Mouse (Mus musculus) bone marrow, adult 2 months (tissue): Measurements from ENCODE around the gene Insc. TPM values are rescaled to one million over a fixed set of nuclear protein-coding genes. Genes with fewer than 3 reads are reported as not detected.
A peak's percentile ranks its signal among the peaks of the same experiment; 100 is the strongest.
"Not testable (repeated sequence)": the region's sequence is repeated elsewhere in the genome, so short reads cannot be mapped to it uniquely, and the experiment has no call there.

Source experiments
- H3K27ac ChIP-seq: fragments of 200-500 bp; 2 replicates; pipeline ENCODE4 v1.5.1; 2012; ENCODE audit warnings: low read depth, mild to moderate bottlenecking, control low read depth, inconsistent platforms, low read length; ENCODE audit not compliant: control insufficient read depth, poor library complexity, insufficient read depth
- H3K4me1 ChIP-seq: fragments of 200-500 bp; 2 replicates; pipeline ENCODE4 v1.6.1; 2011; ENCODE audit warnings: low read length; ENCODE audit not compliant: control insufficient read depth, insufficient read depth
- H3K4me3 ChIP-seq: fragments of 200-500 bp; replicated peaks from 2 replicates; pipeline ENCODE3; 2011; ENCODE audit warnings: mild to moderate bottlenecking, low read depth, low read length, control low read depth; ENCODE audit not compliant: control insufficient read depth
- CTCF ChIP-seq: fragments of 200-500 bp; IDR thresholded peaks from 2 replicates; pipeline ENCODE4 v1.5.1; 2011; ENCODE audit warnings: low read length, control low read depth; ENCODE audit not compliant: control insufficient read depth, insufficient read depth
- POLR2A ChIP-seq: fragments of 200-500 bp; IDR thresholded peaks from 2 replicates; pipeline ENCODE4 v1.6.1; 2011; ENCODE audit warnings: low read depth, mild to moderate bottlenecking, control low read depth, low read length, borderline replicate concordance; ENCODE audit not compliant: control insufficient read depth
- WGBS: fragments of 180-500 bp; shearing (Covaris S2); methylation state at CpG from one replicate; pipeline ENCODE4 v1.1.7; 2018; 5-methylcytosine and 5-hydroxymethylcytosine counted together
- polyA plus RNA-seq: library from polyadenylated mRNA; stranded (reverse); fragments of >200 nt; gene quantifications from 2 replicates; pipeline ENCODE4 v1.2.4, GENCODE M21; 2011; ENCODE audit warnings: low replicate concordance; ENCODE audit not compliant: missing spikeins, insufficient read depth, insufficient read length

Gene Insc
- polyA plus RNA-seq, 1 experiment: not detected

DNA sequence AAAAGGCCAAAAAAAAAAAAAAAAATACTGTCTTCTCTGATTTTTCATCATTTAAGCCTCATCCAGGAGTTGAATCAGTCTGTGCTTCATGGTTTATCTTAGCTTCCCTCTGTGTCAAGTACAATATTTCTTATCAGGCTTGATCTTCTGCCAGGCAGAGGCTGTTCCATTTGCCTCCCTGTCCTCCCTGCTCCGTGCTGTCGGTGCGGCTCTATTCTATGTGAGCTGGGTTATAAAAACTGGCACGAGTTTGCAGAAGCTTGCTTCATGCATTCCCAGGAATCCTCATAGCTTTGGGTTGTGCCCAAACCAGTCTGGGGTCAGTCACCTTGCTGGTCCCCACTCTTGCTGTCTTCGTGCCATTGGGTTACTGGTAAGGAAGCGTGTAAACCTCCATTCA, 12.3 kb upstream of the Insc start:
- TF ChIP-seq CTCF (no peak), POLR2A (no peak)
- Histone ChIP-seq H3K4me3 (no peak overlapping the region), H3K4me1 (no peaks in the 10 kb centered on the region), H3K27ac (no peak overlapping the region)
- 68% methylated on average over 6 of the region's 6 CpGs for WGBS

DNA sequence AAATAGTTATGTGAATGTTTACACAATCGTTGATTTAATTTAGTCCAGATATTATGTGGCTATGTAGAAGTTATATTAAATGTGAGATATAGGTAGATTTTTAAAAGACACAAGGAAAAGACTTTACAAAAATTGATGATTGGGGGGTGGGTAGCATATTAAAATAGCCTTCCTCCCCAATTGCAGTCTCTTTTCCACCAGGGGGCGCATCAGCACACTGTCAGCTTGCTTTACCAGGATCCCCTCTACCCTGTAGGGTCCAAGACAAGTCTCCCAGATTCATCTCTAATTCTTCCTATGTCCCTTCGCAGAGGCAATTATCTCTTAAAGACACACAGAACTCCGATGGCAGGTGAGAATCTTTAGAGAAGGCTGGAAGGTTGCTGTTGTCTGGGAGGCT, 11.8 kb upstream of the Insc start:
- peak; percentile 32; the same call in 1 of the 2 replicates for TF ChIP-seq CTCF
- WGBS: 46% methylated on average over 4 of the region's 4 CpGs
- H3K27ac ChIP-seq, H3K4me1 ChIP-seq, H3K4me3 ChIP-seq: not testable (repeated sequence)

DNA sequence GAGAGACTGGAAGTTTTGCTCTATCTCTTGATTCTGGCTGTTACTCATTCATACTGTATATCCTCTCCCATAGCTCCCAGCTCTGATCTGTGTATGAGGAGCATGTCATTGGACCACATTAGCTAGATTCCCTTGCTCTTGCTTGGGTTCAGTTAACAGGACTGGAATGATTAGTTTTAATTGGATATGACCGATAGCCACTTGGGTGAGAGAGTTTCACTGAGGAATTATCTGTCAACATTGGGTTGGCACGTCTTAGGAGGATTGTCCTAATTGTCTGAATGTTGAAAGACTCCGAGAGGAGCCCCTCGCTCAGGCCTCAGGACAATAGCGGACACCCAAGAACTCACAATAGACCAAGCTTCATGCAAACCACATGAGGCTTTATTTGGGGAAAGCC, 7.2 kb upstream of the Insc start:
- WGBS: 84% methylated on average over 5 of the region's 5 CpGs
- Histone ChIP-seq H3K27ac (no peak overlapping the region), H3K4me1 (no peaks in the 10 kb centered on the region), H3K4me3 (no peak overlapping the region)
- TF ChIP-seq POLR2A (no peak), CTCF (no peak)

DNA sequence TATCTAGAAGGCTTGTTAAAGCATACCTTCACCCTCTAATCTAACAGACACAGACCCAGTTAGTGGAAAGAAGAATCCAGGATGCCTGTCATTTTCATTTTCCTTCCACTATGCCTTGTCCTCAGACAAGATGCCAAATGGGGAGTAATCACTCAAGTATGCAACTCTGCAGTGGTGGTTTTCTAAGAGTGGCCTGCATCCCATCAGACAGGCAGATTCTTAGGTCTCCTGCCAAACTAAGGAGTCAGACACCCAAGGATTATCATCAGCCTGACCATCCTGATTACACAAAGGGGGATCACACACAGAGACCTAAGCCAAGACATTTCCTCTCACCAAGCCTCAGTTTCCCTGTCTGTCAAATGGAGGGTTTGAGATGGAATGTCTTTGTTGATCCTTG, 5.3 kb upstream of the Insc start:
- H3K27ac ChIP-seq: no peak overlapping the region
- H3K4me3 ChIP-seq: no peak overlapping the region
- H3K4me1 ChIP-seq: no peaks in the 10 kb centered on the region
- no peak for TF ChIP-seq POLR2A
- no peak for TF ChIP-seq CTCF

DNA sequence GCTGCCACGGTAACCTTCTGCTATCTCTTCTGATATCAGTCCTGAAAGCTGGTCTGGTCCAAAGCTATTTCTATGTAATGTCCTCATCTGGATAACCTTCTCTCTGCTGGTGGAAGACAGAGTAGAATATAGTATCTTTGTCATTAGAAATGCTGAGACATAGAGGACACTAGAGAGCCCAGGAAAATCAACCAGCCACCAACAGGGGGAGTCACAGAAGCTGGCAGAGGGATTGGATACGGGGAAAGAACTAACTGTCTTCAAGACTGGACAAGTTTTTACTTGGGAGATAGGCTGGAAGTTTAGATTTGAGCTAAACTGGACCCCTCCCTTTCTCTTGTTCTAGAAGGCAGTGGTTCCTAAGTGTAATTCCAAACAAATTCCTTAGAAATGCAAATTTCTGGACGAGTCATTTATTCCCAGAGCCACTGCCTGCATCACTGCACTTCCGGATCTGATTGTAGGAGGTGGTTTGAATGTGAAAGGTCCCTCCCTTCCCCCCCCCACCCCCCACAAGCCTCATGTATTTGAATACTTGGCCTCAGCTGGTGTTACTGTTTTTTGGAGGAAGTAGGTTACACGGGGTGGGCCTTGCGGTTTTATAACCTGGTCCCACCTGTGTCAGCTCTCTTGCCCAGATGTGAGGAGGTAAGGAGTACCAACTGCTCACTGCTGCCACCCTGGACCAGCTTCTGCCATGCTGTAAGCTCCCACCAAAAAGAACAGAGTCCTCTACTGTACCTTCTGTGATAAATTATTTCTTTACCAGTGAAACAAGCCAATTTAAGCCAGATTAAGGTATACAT, 2.9 kb upstream of the Insc start:
- Histone ChIP-seq H3K4me3 (no peak overlapping the region), H3K4me1 (no peaks in the 10 kb centered on the region), H3K27ac (no peak overlapping the region)
- 38% methylated on average over 6 of the region's 6 CpGs for WGBS
- no peak for TF ChIP-seq POLR2A
- TF ChIP-seq CTCF: no peak

DNA sequence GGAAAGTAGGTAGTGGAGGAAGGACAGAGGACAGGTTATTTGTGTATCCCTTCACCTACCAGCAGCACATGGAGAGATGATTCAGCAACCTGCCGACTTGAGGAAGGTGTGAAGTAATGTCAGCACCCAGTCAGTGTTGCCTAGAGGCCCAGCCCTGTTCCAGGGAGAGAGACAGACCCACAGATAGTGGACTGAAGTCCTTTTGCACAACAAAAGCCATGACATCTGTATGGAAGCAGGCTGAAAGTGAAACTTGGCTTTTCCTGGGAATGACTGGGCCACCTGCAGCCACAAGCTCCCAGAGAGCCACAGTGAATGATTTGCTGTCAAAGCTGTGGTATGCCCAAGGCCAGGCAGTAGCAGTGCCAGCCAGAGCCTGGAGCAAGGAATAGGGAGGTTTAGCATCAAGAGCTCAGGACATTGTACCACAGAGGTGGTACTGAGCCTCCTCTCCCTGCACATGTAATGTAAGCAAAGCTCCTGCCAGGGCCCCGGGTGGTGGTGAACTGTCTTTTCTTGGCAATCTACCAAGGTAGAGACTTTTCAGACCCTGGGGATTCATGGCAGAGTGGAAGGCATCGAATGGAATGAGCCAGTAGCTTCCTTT, 1.2 kb downstream of the Insc start:
- H3K27ac ChIP-seq: no peak overlapping the region
- no peak overlapping the region for H3K4me3 ChIP-seq
- no peak for TF ChIP-seq POLR2A
- no peak for TF ChIP-seq CTCF
- H3K4me1 ChIP-seq: no peaks in the 10 kb centered on the region
- WGBS: 54% methylated on average over 3 of the region's 3 CpGs

DNA sequence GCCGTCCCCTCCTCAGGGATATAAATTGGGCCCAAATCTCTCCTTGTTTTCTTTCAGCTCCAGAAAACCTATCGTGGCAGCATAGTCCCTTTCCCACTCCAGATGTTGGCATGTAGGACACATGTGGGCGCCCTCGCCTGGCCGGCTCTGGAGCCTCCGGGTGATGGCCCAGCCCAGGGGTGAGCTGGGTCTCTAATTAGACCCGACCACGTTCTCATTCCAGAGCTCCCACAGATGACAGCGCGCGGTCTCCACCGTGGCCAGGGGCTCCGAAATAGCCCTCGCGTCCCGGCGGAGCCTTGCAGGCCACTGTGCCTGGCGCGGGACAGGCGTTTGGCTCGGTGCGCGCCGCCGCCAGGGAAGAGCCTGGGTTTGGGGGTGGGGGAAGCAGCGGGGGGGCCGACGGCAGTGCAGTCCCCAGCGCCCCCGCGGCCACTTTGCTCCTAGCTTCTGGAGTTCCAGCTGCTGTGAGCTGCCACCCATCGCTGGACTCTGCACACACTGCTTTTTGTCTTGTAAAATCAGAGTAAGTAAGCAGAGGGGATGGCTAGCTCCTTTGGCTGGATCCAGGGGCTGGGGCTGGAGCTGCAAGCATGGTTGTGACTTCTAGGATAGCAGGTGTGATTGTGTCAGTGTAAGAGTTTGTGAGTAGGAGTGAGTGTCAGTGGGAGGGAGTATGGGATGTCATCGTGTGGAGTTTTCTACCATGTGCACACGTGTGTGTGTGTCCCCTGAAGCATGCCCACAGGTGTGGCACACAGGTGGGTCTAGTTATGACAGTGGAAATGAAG, 2.2 kb downstream of the Insc start:
- H3K27ac ChIP-seq: no peak overlapping the region
- H3K4me1 ChIP-seq: no peaks in the 10 kb centered on the region
- TF ChIP-seq CTCF: no peak
- no peak for TF ChIP-seq POLR2A
- no peak overlapping the region for H3K4me3 ChIP-seq
- WGBS: 13% methylated on average over 34 of the region's 34 CpGs

DNA sequence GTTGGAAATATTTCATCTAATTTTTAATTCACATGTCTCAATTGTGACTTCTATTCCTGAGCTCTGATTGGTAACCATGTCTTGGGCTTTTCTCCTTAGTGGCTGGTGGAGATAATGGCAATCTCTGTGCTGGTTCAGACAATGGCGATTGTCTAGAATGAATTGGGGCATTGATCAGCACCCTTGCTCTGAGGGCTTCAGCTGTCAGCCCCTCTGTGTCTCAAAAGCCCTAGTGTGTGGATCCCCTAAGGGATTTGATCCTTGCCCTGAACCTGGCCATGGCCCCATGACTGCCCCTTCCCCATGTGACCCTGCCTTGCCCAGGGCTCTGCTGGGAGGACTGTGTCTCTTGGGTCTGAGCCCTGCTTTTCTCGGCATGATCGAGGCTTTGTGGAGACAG, 4.1 kb downstream of the Insc start:
- Histone ChIP-seq H3K27ac (no peak overlapping the region), H3K4me1 (no peaks in the 10 kb centered on the region), H3K4me3 (no peak overlapping the region)
- WGBS: 74% methylated on average over 3 of the region's 3 CpGs
- TF ChIP-seq CTCF (no peak), POLR2A (no peak)

DNA sequence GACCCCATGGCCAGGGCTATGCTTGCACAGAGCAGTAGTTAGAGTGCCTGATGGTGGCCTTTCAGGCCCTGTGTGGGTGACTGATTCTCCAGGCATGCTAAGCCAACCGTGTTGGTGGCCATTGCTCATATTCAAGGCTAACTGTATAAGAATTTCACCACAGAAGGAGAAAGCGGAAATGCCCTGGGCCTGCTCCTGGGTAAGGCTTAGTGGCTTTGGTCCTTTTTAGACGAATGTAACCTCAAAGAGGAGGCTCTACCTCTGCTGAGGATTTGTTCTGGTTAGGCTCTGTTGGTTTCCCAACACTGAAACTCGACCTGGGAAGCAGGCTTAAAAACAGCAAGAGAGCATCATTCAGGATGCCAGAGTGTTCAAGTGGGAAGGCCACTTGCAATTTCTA, 4.7 kb downstream of the Insc start:
- no peak overlapping the region for H3K27ac ChIP-seq

More for the DNA sequence above, 4.7 kb downstream of the Insc start:
- H3K4me1 ChIP-seq: no peaks in the 10 kb centered on the region
- H3K4me3 ChIP-seq: no peak overlapping the region
- TF ChIP-seq POLR2A (no peak), CTCF (no peak)
- 55% methylated on average over 4 of the region's 4 CpGs for WGBS
